Mouse (Mus musculus) layer of hippocampus, postnatal 14 days (tissue): ENCODE data around the gene Fgr. TPM values are rescaled to one million over a fixed set of nuclear protein-coding genes. Genes with fewer than 3 reads are reported as not detected.

Source experiments
- DNase-seq, 2 experiments: peaks; one replicate each; pipeline ENCODE4 v3.0.0; 2021 to 2022; ENCODE audit warnings: low spot score in 2 of 2, mixed read lengths in 1 of 2
- total RNA-seq, 2 experiments: library from RNA; stranded (reverse); gene quantifications; 2 replicates each; pipeline ENCODE4 v1.2.3; 2021

Gene Fgr
- total RNA-seq, 2 experiments from 2014 or later, result not detected

DNA sequence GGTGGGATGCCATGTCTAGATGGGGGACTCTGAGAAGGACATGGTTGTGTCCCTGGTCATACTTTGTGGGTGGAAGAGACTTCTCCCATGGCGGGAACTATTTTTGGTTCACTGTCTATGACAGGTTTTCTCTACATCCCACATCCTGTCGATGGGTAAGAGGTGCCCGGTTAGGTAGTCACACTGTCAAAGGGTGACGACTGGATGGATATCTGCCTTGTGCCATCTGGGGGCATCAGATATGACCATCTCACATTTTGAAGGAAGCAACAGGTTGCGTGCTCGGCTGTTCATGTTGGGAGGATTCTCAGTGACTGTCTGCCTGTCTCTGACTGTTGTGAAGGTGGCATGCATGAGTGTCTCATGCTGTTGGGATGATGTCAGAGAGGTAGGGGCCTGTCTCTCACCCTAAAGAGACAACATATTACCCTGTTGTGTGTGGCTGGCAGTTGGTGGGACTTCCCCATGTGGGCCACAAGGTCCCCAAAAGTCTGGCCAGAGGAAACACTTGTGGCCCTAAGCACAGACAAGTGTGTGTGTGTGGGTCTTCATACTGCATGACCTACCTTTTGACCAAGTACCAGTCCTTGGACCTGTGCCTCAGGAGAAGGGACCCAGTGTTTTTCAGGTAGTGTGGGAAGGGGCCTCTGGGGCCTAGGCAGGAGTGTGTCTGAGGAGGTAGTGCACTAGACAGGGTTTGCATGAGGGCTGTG, 77.1 kb downstream of the Fgr start:
- no peak for DNase-seq

DNA sequence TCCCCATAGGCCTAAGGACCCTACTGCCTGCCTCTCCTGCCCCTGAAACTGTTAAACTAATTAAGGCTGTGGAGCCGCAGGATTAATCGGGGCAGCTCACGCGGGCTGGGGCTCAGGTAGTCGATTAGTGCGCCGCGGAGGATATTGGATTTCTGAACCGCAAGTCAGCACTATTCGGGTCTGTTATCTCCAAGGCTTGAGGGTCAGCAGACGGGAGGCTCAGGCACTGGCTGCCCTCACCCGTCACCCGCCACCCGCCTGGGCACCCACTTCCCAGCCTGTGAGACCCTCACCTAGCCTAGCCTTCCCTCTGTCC, 77.6 kb downstream of the Fgr start:
- DNase-seq, result no peak

Other genes with a start within 250 kb of the Fgr start
- gene Xkr8, start 241.5 kb upstream of the Fgr start, total RNA-seq, result 1 to 10 TPM; 1.7 to 2.3 TPM
- 1 to 10 TPM; 1.0 to 1.2 TPM for gene Smpdl3b, start 216.8 kb upstream of the Fgr start, total RNA-seq
- gene Rpa2, start 205.8 kb upstream of the Fgr start, total RNA-seq, result 10 to 100 TPM; 11.6 to 13.4 TPM
- gene Themis2, start 177.7 kb upstream of the Fgr start, total RNA-seq, result under 1 TPM; 0.53 to 0.55 TPM
- 10 to 100 TPM; 44.1 to 44.9 TPM for gene Ppp1r8, start 130.9 kb upstream of the Fgr start, total RNA-seq
- gene Stx12, start 89.6 kb upstream of the Fgr start, total RNA-seq, result 100 to 1,000 TPM; 104 to 105 TPM
- gene Fam76a, start 51.5 kb upstream of the Fgr start, total RNA-seq, result 10 to 100 TPM; 32.4 to 34.6 TPM
- gene Ahdc1, start 37.2 kb downstream of the Fgr start, total RNA-seq, result 10 to 100 TPM; 88.6 to 96.3 TPM
- gene Wasf2, start 156.4 kb downstream of the Fgr start, total RNA-seq, result 10 to 100 TPM; 37.4 to 45.0 TPM
- gene Cd164l2, start 238.0 kb downstream of the Fgr start, total RNA-seq, result 1 to 10 TPM; 2.6 to 4.8 TPM
- 1 to 10 TPM; 8.2 to 9.2 TPM for gene Gpr3, start 238.4 kb downstream of the Fgr start, total RNA-seq